Mouse (Mus musculus) lung, adult 2 months (tissue): ENCODE measurements around the gene Nradd.

ENCODE experiments used
- CTCF ChIP-seq: fragments of 200-500 bp; IDR thresholded peaks from 2 replicates; pipeline ENCODE4 v1.5.1; 2011; ENCODE audit warnings: mild to moderate bottlenecking, low read length, control low read depth; ENCODE audit not compliant: insufficient read depth
- POLR2A ChIP-seq: fragments of 200-500 bp; IDR thresholded peaks from 2 replicates; pipeline ENCODE4 v1.6.1; 2011; ENCODE audit warnings: low read depth, mild to moderate bottlenecking, control low read depth, low read length, borderline replicate concordance; ENCODE audit errors: extremely low read depth

- TF ChIP-seq POLR2A (no peak), CTCF (no peak)
Observed at GRCm38 (mm10) chr9:110632671-110633070, 8.4 kb upstream of the Nradd start.
